Mouse (Mus musculus): ENCODE measurements at regions not wholly inside any gene's neighbourhood (a gene's known extent, or its start where the extent isn't known, plus 50 kb on each side); places are given as distances from the start of the nearest gene placed in this dataset.

- TF ChIP-seq CTCF (IDR thresholded peaks at IDR 0.05; ENCODE audit: insufficient read depth, low read depth, low read length), result no peak
- no peak for TF ChIP-seq POLR2A (IDR thresholded peaks at IDR 0.05; ENCODE audit: insufficient read depth, low read depth, low read length)
- H3K27ac ChIP-seq (ENCODE audit: insufficient read depth, low read depth, low read length), result peak overlapping the region; percentile 61; the same call in 1 of the 2 replicates
- 14% methylated on average over 7 of the region's 7 CpGs for WGBS
Measured at GRCm38 (mm10) chr19:14871178-14871867, 273.5 kb upstream of the Tle4 start.

GRCm38 (mm10) chr19:14862654-14863468 lies 265.0 kb upstream of the Tle4 start:
- TF ChIP-seq POLR2A (IDR thresholded peaks at IDR 0.05; ENCODE audit: insufficient read depth, low read depth, low read length) (no peak), CTCF (IDR thresholded peaks at IDR 0.05; ENCODE audit: insufficient read depth, low read depth, low read length) (no peak)

More at GRCm38 (mm10) chr19:14871178-14871867, 273.5 kb upstream of the Tle4 start:
- H3K4me1 ChIP-seq (ENCODE audit: control insufficient read depth, insufficient read depth, low read length), result peaks cover 6% of the 10 kb centered on the region
- no peak overlapping the region for H3K4me3 ChIP-seq (ENCODE audit: insufficient read depth, low read depth, low read length)

GRCm38 (mm10) chr19:14855036-14855435 lies 257.2 kb upstream of the Tle4 start:
- Histone ChIP-seq H3K27ac (ENCODE audit: insufficient read depth, low read depth, low read length) (no peak overlapping the region), H3K4me3 (ENCODE audit: insufficient read depth, low read depth, low read length) (no peak overlapping the region), H3K4me1 (ENCODE audit: control insufficient read depth, insufficient read depth, low read length) (no peaks in the 10 kb centered on the region)
- whole genome bisulfite sequencing, result 96% methylated on average over 2 of the region's 2 CpGs
- TF ChIP-seq POLR2A (IDR thresholded peaks at IDR 0.05; ENCODE audit: insufficient read depth, low read depth, low read length) (no peak), CTCF (IDR thresholded peaks at IDR 0.05; ENCODE audit: insufficient read depth, low read depth, low read length) (no peak)

More at GRCm38 (mm10) chr19:14862654-14863468, 265.0 kb upstream of the Tle4 start:
- WGBS, result 52% methylated on average over 13 of the region's 13 CpGs
- Histone ChIP-seq H3K27ac (ENCODE audit: insufficient read depth, low read depth, low read length) (no peak overlapping the region), H3K4me1 (ENCODE audit: control insufficient read depth, insufficient read depth, low read length) (no peaks in the 10 kb centered on the region), H3K4me3 (ENCODE audit: insufficient read depth, low read depth, low read length) (no peak overlapping the region)

GRCm38 (mm10) chr19:14853416-14853815 lies 255.6 kb upstream of the Tle4 start:
- Histone ChIP-seq H3K4me1 (ENCODE audit: control insufficient read depth, insufficient read depth, low read length) (no peaks in the 10 kb centered on the region), H3K27ac (ENCODE audit: insufficient read depth, low read depth, low read length) (no peak overlapping the region), H3K4me3 (ENCODE audit: insufficient read depth, low read depth, low read length) (no peak overlapping the region)
- TF ChIP-seq CTCF (IDR thresholded peaks at IDR 0.05; ENCODE audit: insufficient read depth, low read depth, low read length), result no peak
- no peak for TF ChIP-seq POLR2A (IDR thresholded peaks at IDR 0.05; ENCODE audit: insufficient read depth, low read depth, low read length)
- 98% methylated on average over 4 of the region's 4 CpGs for WGBS

GRCm38 (mm10) chr19:14849561-14849960 lies 251.7 kb upstream of the Tle4 start:
- TF ChIP-seq POLR2A (IDR thresholded peaks at IDR 0.05; ENCODE audit: insufficient read depth, low read depth, low read length) (no peak), CTCF (IDR thresholded peaks at IDR 0.05; ENCODE audit: insufficient read depth, low read depth, low read length) (no peak)
- WGBS, result 89% methylated on average over 1 of the region's 1 CpGs
- H3K27ac ChIP-seq (ENCODE audit: insufficient read depth, low read depth, low read length), result no peak overlapping the region
- no peak overlapping the region for H3K4me3 ChIP-seq (ENCODE audit: insufficient read depth, low read depth, low read length)
- no peaks in the 10 kb centered on the region for H3K4me1 ChIP-seq (ENCODE audit: control insufficient read depth, insufficient read depth, low read length)

GRCm38 (mm10) chr19:14847120-14847519 lies 249.3 kb upstream of the Tle4 start:
- Histone ChIP-seq H3K27ac (ENCODE audit: insufficient read depth, low read depth, low read length) (no peak overlapping the region), H3K4me1 (ENCODE audit: control insufficient read depth, insufficient read depth, low read length) (no peaks in the 10 kb centered on the region), H3K4me3 (ENCODE audit: insufficient read depth, low read depth, low read length) (no peak overlapping the region)
- TF ChIP-seq CTCF (IDR thresholded peaks at IDR 0.05; ENCODE audit: insufficient read depth, low read depth, low read length) (no peak), POLR2A (IDR thresholded peaks at IDR 0.05; ENCODE audit: insufficient read depth, low read depth, low read length) (no peak)
- WGBS, result 59% methylated on average over 4 of the region's 4 CpGs

GRCm38 (mm10) chr19:14835629-14836028 lies 237.8 kb upstream of the Tle4 start:
- TF ChIP-seq CTCF (IDR thresholded peaks at IDR 0.05; ENCODE audit: insufficient read depth, low read depth, low read length) (no peak), POLR2A (IDR thresholded peaks at IDR 0.05; ENCODE audit: insufficient read depth, low read depth, low read length) (no peak)
- H3K4me1 ChIP-seq (ENCODE audit: control insufficient read depth, insufficient read depth, low read length), result no peaks in the 10 kb centered on the region
- no peak overlapping the region for H3K4me3 ChIP-seq (ENCODE audit: insufficient read depth, low read depth, low read length)
- 89% methylated on average over 8 of the region's 8 CpGs for WGBS
- H3K27ac ChIP-seq (ENCODE audit: insufficient read depth, low read depth, low read length), result no peak overlapping the region

- Histone ChIP-seq H3K27ac (ENCODE audit: insufficient read depth, low read depth, low read length) (no peak overlapping the region), H3K4me3 (ENCODE audit: insufficient read depth, low read depth, low read length) (no peak overlapping the region), H3K4me1 (ENCODE audit: control insufficient read depth, insufficient read depth, low read length) (no peaks in the 10 kb centered on the region)
- 92% methylated on average over 3 of the region's 3 CpGs for WGBS
- TF ChIP-seq POLR2A (IDR thresholded peaks at IDR 0.05; ENCODE audit: insufficient read depth, low read depth, low read length), result no peak
- no peak for TF ChIP-seq CTCF (IDR thresholded peaks at IDR 0.05; ENCODE audit: insufficient read depth, low read depth, low read length)
Measured at GRCm38 (mm10) chr19:14816354-14816753, 218.5 kb upstream of the Tle4 start.

GRCm38 (mm10) chr19:14806787-14807186 lies 208.9 kb upstream of the Tle4 start:
- Histone ChIP-seq H3K4me1 (ENCODE audit: control insufficient read depth, insufficient read depth, low read length) (no peaks in the 10 kb centered on the region), H3K4me3 (ENCODE audit: insufficient read depth, low read depth, low read length) (no peak overlapping the region), H3K27ac (ENCODE audit: insufficient read depth, low read depth, low read length) (no peak overlapping the region)
- no peak for TF ChIP-seq POLR2A (IDR thresholded peaks at IDR 0.05; ENCODE audit: insufficient read depth, low read depth, low read length)
- no peak for TF ChIP-seq CTCF (IDR thresholded peaks at IDR 0.05; ENCODE audit: insufficient read depth, low read depth, low read length)
- 27% methylated on average over 6 of the region's 6 CpGs for WGBS
